Mouse (Mus musculus): ENCODE measurements at regions not wholly inside any gene's neighbourhood (a gene's known extent, or its start where the extent isn't known, plus 50 kb on each side); places are given as distances from the start of the nearest gene placed in this dataset.

- DNase-seq (ENCODE audit: low spot score) = no peak
Observed at GRCm38 (mm10) chr4:31612825-31613514, 350.9 kb upstream of the Map3k7 start.

GRCm38 (mm10) chr4:31617572-31617971, 346.3 kb upstream of the Map3k7 start:
- DNase-seq (ENCODE audit: low spot score) = no peak

GRCm38 (mm10) chr4:31618026-31618425, 345.9 kb upstream of the Map3k7 start:
- no peak for DNase-seq (ENCODE audit: low spot score)

GRCm38 (mm10) chr4:31621205-31621604, 342.7 kb upstream of the Map3k7 start:
- no peak for DNase-seq (ENCODE audit: low spot score)

GRCm38 (mm10) chr4:31627053-31627452, 336.8 kb upstream of the Map3k7 start:
- DNase-seq (ENCODE audit: low spot score) = no peak

GRCm38 (mm10) chr4:31627777-31628176, 336.1 kb upstream of the Map3k7 start:
- no peak for DNase-seq (ENCODE audit: low spot score)

GRCm38 (mm10) chr4:31638564-31638963, 325.3 kb upstream of the Map3k7 start:
- DNase-seq (ENCODE audit: low spot score) = no peak

- peak; percentile 15 for DNase-seq (ENCODE audit: low spot score)
Observed at GRCm38 (mm10) chr4:31642161-31642560, 321.7 kb upstream of the Map3k7 start.

GRCm38 (mm10) chr4:31642593-31643290, 321.2 kb upstream of the Map3k7 start:
- DNase-seq (ENCODE audit: low spot score) = peak; percentile 54

- peak; percentile 21 for DNase-seq (ENCODE audit: low spot score)
Observed at GRCm38 (mm10) chr4:31648631-31649368, 315.1 kb upstream of the Map3k7 start.

- no peak for DNase-seq (ENCODE audit: low spot score)
Observed at GRCm38 (mm10) chr4:31655364-31656106, 308.4 kb upstream of the Map3k7 start.

- no peak for DNase-seq (ENCODE audit: low spot score)
Observed at GRCm38 (mm10) chr4:31656111-31656510, 307.8 kb upstream of the Map3k7 start.

GRCm38 (mm10) chr4:31658820-31659219, 305.1 kb upstream of the Map3k7 start:
- no peak for DNase-seq (ENCODE audit: low spot score)

- no peak for DNase-seq (ENCODE audit: low spot score)
Observed at GRCm38 (mm10) chr4:31660896-31661295, 303.0 kb upstream of the Map3k7 start.

- DNase-seq (ENCODE audit: low spot score) = no peak
Observed at GRCm38 (mm10) chr4:31671530-31672170, 292.2 kb upstream of the Map3k7 start.

GRCm38 (mm10) chr4:31672171-31672841, 291.6 kb upstream of the Map3k7 start:
- DNase-seq (ENCODE audit: low spot score) = no peak

- no peak for DNase-seq (ENCODE audit: low spot score)
Observed at GRCm38 (mm10) chr4:31672842-31673171, 291.1 kb upstream of the Map3k7 start.

- DNase-seq (ENCODE audit: low spot score) = no peak
Observed at GRCm38 (mm10) chr4:31679007-31679590, 284.8 kb upstream of the Map3k7 start.

GRCm38 (mm10) chr4:31680958-31681357, 282.9 kb upstream of the Map3k7 start:
- no peak for DNase-seq (ENCODE audit: low spot score)

- no peak for DNase-seq (ENCODE audit: low spot score)
Observed at GRCm38 (mm10) chr4:31689083-31689482, 274.8 kb upstream of the Map3k7 start.

Measured in gastrocnemius, adult 18-20 months (tissue).